Comparison of ENCODE assay signal across 30 mouse cellular contexts in genomic region chr4:148601871-148602270, GRCm38 (mm10). TPM values are rescaled to one million over a fixed set of nuclear protein-coding genes. Genes with fewer than 3 reads are reported as not detected.
"Had no signal": no experiment of that assay in that cellular context is flagged by ENCODE, and none has a peak within 500 bp of the region (broad histone marks: within the 10 kb centered on the region; RNA-seq: fewer than 3 reads in every experiment).

No protein-coding gene starts in this region.

- ATAC-seq: intestine, embryonic 15.5 days; midbrain, embryonic 13.5 days; midbrain, embryonic 16.5 days had no signal

- H3K4me3 ChIP-seq: intestine, embryonic 15.5 days; limb, embryonic 10.5 days; limb, embryonic 13.5 days; lung, embryonic 15.5 days; megakaryocyte, embryonic 14.5 days; midbrain, embryonic 10.5 days; midbrain, embryonic 13.5 days; myocyte; neural tube, embryonic 13.5 days; stomach, embryonic 15.5 days had no signal

- H3K4me2 ChIP-seq: intestine, embryonic 15.5 days; limb, embryonic 13.5 days; lung, embryonic 15.5 days; midbrain, embryonic 13.5 days; neural tube, embryonic 13.5 days; stomach, embryonic 15.5 days had no signal

- H3K9ac ChIP-seq: intestine, embryonic 15.5 days; limb, embryonic 13.5 days; liver, embryonic 13.5 days; lung, embryonic 15.5 days; midbrain, embryonic 13.5 days; neural tube, embryonic 13.5 days; stomach, embryonic 15.5 days had no signal

- H3K27ac ChIP-seq: intestine, embryonic 15.5 days; limb, embryonic 10.5 days; limb, embryonic 13.5 days; liver, embryonic 13.5 days; lung, embryonic 15.5 days; midbrain, embryonic 10.5 days; midbrain, embryonic 13.5 days; neural tube, embryonic 13.5 days; stomach, embryonic 15.5 days had no signal

- DNase-seq: kidney, adult 11 months; kidney, adult 8-10 months; kidney, postnatal 14 days; kidney, postnatal 4 days; layer of hippocampus, postnatal 36 days; liver, embryonic 13.5 days; lung, adult 18-20 months; lung, postnatal 10 days; lung, postnatal 36 days; retina, postnatal 1 day; right cerebral cortex, postnatal 25 days; spleen, adult 18-20 months; thymus, postnatal 25 days had no signal

- H3K9me3 ChIP-seq: intestine, embryonic 15.5 days; limb, embryonic 10.5 days; limb, embryonic 13.5 days; lung, embryonic 15.5 days; midbrain, embryonic 13.5 days; neural tube, embryonic 13.5 days; stomach, embryonic 15.5 days had no signal

- H3K4me1 ChIP-seq: intestine, embryonic 15.5 days; limb, embryonic 10.5 days; limb, embryonic 13.5 days; lung, embryonic 15.5 days; midbrain, embryonic 13.5 days; neural tube, embryonic 13.5 days; stomach, embryonic 15.5 days had no signal

- H3K27me3 ChIP-seq: intestine, embryonic 15.5 days; limb, embryonic 13.5 days; liver, embryonic 13.5 days; lung, embryonic 15.5 days; megakaryocyte, embryonic 14.5 days; midbrain, embryonic 13.5 days; neural tube, embryonic 13.5 days; stomach, embryonic 15.5 days had no signal

RNA-seq across cellular contexts. Expression of gene Gm572, which starts 41.2 kb away (rescaled TPM):
- total RNA-seq: layer of hippocampus, adult 8-10 months; layer of hippocampus, postnatal 10 days; layer of hippocampus, postnatal 36 days; left cerebral cortex, postnatal 25 days; monocyte, adult 5-6 weeks had no signal
- polyA plus RNA-seq: intestine, embryonic 15.5 days; kidney, embryonic 16.5 days; limb, embryonic 10.5 days; limb, embryonic 13.5 days; liver, embryonic 13.5 days; lung, embryonic 15.5 days; midbrain, embryonic 13.5 days; midbrain, embryonic 16.5 days; neural tube, embryonic 13.5 days; thymus, postnatal 0 days had no signal
